Mouse (Mus musculus) right cerebral cortex, postnatal 36 days (tissue): Measurements from ENCODE around the gene Krba1.

ENCODE experiments used
- DNase-seq, 2 experiments: peaks; one replicate each; pipeline ENCODE4 v3.0.0; 2022; ENCODE audit warnings: low spot score in 2 of 2, mixed read lengths in 1 of 2

Gene Krba1

GRCm38 (mm10) chr6:48424074-48424473 lies 28.7 kb downstream of the Krba1 start:
- no peak for DNase-seq

GRCm38 (mm10) chr6:48426956-48427355 lies 31.6 kb downstream of the Krba1 start:
- no peak for DNase-seq

- DNase-seq: no peak
These were observed 33.6 kb downstream of the Krba1 start for GRCm38 (mm10) chr6:48428769-48429557.

GRCm38 (mm10) chr6:48430748-48431147 lies 35.4 kb downstream of the Krba1 start:
- DNase-seq: no peak

- no peak for DNase-seq
These were observed 37.8 kb downstream of the Krba1 start for GRCm38 (mm10) chr6:48432893-48433816.

- no peak for DNase-seq
These were observed 39.3 kb downstream of the Krba1 start for GRCm38 (mm10) chr6:48434651-48435050.

DNA sequence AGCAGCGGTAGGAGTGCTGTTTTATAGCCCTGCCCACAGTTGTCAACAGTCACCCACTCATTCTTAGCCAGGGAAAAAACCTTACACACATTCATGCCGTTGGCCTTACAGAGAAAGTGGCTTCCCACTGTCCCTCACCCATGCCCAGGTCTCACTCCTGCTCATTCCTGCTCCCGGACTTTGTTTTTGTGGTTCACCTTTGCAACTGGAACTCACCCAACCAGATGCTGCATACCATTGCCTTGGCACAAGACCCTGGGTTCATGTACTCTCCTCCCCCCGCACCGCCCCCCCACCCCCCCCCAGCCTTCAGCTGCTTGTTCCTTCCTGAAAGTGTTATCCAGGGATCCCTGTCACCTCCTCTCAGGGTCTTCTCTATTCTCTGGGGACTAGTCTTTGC lies 39.7 kb downstream of the Krba1 start:
- DNase-seq: no peak

GRCm38 (mm10) chr6:48435706-48436349 lies 40.4 kb downstream of the Krba1 start:
- DNase-seq: no peak

- DNase-seq: no peak
These were observed 42.4 kb downstream of the Krba1 start for GRCm38 (mm10) chr6:48437679-48438376.

GRCm38 (mm10) chr6:48438475-48439125 lies 43.2 kb downstream of the Krba1 start:
- DNase-seq: no peak

GRCm38 (mm10) chr6:48439654-48440053 lies 44.3 kb downstream of the Krba1 start:
- no peak for DNase-seq

DNA sequence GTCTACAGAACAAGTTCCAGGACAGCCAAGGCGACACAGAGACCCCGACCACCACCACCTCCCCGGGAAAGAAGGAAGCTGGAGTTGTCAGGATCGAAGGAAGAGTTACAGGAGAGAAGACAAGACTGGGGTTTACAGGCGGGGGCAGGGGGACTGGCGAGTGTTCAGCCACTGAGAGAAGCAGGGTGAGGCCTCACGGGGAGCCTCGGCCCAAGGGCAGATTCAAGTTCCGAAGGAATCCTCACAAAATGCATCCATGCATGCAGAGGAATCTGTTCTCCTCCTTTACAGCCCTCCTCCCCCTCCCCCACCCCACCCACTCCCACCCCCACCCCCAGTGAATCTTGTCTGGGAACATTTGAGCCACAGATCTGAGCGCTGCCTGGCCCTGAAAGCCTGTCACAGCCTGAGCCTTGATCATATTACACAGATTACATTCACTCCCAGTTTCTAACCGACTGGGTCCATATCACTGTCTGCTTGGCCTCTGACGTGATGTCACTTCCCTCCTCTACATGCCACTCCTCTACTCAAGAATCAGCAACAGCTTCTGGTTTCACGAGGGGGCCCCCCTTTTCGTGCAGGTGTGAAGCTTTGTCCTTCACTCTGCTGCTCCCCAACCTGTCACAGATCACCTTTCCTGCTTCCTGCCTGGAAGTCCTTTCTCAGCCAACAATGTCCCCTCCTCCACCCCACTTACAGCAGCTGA lies 45.1 kb downstream of the Krba1 start:
- no peak for DNase-seq

DNA sequence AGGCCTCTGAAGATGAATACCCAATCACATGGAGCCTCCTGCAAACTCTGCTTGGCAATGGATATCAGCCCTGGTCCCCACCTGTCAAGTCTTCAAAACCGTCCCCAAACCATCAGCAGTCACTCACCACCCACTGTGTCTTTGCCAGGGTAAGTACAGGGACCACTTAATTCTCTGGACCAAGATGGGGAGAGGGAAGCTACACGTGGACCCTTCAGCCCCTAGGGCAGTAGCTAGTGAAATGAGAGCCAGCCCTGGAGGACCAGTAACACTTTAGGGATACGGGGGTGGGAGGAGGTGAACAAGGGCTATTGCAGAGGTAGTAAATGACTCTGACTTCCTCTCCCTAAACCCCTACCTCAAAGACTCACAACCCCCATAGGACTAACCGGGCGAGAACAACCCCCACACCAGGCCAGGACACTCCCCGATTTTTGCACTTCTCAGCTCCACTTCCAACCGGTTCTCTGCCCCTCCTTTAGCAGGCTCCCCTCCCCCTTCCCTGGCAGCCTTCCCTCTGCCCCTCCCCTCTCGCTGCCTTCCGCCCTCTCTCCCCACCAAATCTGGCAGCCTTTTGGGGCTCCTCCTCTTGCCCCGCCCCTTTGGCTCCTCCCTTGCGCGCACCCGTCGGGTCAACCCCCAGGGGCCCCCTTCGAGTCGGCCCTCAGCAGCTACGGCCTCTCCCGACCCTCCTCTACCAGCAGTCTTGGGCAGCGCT lies 48.4 kb downstream of the Krba1 start:
- DNase-seq: peak; percentile 76 to 80

DNA sequence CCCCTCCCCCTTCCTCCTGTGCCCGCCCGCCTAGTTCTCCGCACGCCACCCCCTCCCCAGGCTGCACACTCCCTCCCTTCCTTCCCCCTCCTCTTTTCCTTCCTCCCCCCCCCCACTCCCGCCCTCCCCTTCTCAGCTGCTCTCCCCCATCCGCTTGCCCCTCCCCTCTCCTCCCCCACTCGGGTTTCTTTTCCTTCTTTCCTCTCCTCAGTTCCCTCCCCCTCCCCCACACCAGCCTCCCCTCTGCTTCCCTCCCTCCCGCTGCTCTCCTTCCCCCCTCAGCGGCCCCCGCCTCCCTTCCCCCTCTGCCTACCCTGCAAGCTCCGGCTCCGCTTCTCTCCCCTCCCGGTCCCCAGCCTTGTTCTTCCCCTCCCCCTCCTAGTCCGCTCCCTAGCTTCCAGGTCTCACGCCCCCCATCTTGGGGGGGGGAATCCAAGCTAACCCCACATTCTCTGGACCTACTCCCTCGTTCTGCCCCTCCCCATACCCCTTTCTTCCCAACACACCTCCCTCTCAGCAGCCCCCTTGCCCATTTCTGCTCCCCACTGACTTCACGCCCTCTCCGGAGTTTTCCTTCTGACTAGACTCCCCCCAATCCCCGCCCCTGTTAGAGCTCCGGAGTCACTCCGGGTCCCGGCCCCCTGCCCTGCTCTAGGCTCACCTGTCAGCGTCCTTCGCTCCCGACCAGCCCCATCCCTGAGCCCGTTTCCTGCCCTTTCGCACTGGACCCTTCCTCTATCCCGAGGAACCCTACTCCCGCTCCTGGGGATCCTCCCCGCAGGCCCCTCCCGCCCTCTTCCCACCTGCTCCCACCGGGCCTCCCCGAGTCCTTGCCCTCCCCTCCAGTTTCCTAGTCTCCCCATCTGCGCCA lies 49.2 kb downstream of the Krba1 start:
- DNase-seq: peak; percentile 49 to 50

DNA sequence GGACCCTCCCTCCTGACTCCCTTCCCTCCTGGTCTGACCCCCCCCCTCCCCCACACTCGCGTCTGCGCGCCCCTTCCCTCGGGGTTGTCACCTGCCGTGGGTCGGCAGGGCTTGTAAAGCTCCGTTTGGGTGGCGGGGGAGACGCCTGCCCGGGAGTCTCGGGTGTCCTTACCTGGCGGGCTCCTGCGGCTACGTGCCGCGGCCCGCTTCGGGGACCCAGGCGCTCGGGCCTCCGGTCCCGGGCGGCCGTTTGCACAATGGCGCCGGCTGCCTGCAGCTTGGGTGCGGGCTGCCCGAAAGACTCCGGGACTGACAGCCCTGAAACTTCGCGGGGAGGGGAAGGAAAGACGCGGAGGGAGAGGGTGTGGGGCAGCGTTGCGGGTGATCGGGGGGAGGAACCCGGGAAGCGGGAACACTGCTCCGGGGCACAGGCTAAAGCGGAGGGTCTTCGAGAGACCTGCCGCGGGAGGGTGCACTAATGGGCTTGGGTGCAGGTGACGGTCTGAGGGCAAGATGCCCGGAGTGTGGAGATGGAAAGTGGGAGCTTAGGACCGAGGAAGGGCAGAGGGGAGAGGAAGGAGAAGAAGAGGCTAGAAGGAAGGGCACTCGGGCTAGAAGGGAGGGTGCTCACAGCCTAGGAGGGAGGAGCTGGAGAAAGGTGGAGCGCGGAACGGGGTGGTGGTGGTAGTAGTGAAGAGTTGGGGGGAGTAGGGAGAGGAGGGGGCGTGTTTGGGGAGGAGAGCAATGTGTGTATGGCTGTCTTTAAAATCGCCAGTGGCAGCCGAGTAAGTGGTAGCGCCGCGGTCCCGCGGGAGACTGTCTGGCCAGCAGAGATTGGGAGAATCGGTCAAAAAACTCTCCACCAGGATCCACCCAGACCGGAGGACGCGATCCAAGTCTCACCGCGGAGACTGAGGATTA lies 50.1 kb downstream of the Krba1 start, which contains the start of gene Zfp467:
TSS of gene Zfp467 (minus strand) at position 645 of the 921 bp plus-strand sequence.
- no peak for DNase-seq

GRCm38 (mm10) chr6:48446256-48446655 lies 50.9 kb downstream of the Krba1 start:
- no peak for DNase-seq

- DNase-seq: no peak
These were observed 51.5 kb downstream of the Krba1 start for GRCm38 (mm10) chr6:48446896-48447295.

- no peak for DNase-seq
These were observed 52.5 kb downstream of the Krba1 start, which contains the start of gene Sspo for GRCm38 (mm10) chr6:48447929-48448328. Gene Sspo, plus strand, starts transcription at chr6:48448229.
